Mouse (Mus musculus): ENCODE results near the gene Hoxa10. TPM values are rescaled to one million over a fixed set of nuclear protein-coding genes. Genes with fewer than 3 reads are reported as not detected.

Hoxa10 gene
- polyA plus RNA-seq, 1 experiment from 2014 or later = 15.6 TPM

GRCm38 (mm10) chr6:52208072-52208867 lies 32.4 kb downstream of the Hoxa10 start, which contains the start of gene Hoxa6:
Gene Hoxa6 (minus strand): TSS chr6:52208722.
- Histone ChIP-seq H3K4me3 (ENCODE audit: low read depth, low read length) (peak within 1 kb of the TSS; percentile 36), H3K9me3 (ENCODE audit: control insufficient read depth, low read length) (no peaks in the 10 kb centered on the region), H3K4me1 (replicated peaks; ENCODE audit: control insufficient read depth, insufficient read depth, low read length) (peaks cover 39% of the 10 kb centered on the region), H3K27me3 (replicated peaks; ENCODE audit: control insufficient read depth, insufficient read depth, low read length) (peaks cover 59% of the 10 kb centered on the region), H3K27ac (ENCODE audit: low read depth) (peak within 1 kb of the TSS; percentile 57), H3K9ac (ENCODE audit: low read length) (peak within 1 kb of the TSS; percentile 51), H3K4me2 (ENCODE audit: low read length) (peak within 1 kb of the TSS; percentile 78), H3K36me3 (ENCODE audit: control insufficient read depth, insufficient read depth, low read length) (0 out of 2 replicates have a peak, but pooled peaks cover 4% of the 10 kb centered on the region)
- DNase-seq (ENCODE audit: low spot score) = peak; percentile 78
- WGBS = 4% methylated on average over 47 of the region's 47 CpGs
- ATAC-seq (replicated peaks; ENCODE audit: low FRiP score, low TSS enrichment, low read depth) = no peak; the same call in 1 of the 2 replicates

GRCm38 (mm10) chr6:52207684-52207976 lies 33.0 kb downstream of the Hoxa10 start:
- H3K9me3 ChIP-seq (ENCODE audit: control insufficient read depth, low read length) = no peaks in the 10 kb centered on the region
- H3K4me1 ChIP-seq (replicated peaks; ENCODE audit: control insufficient read depth, insufficient read depth, low read length) = peaks cover 37% of the 10 kb centered on the region
- no peak overlapping the region for H3K9ac ChIP-seq (ENCODE audit: low read length)
- ATAC-seq (replicated peaks; ENCODE audit: low FRiP score, low TSS enrichment, low read depth) (no peak), DNase-seq (ENCODE audit: low spot score) (no peak)
- H3K36me3 ChIP-seq (ENCODE audit: control insufficient read depth, insufficient read depth, low read length) = 0 out of 2 replicates have a peak, but pooled peaks cover 4% of the 10 kb centered on the region
- no peak overlapping the region for H3K4me3 ChIP-seq (ENCODE audit: low read depth, low read length)
- H3K27ac ChIP-seq (ENCODE audit: low read depth) = peak overlapping the region; percentile 43; the same call in 1 of the 2 replicates
- H3K27me3 ChIP-seq (replicated peaks; ENCODE audit: control insufficient read depth, insufficient read depth, low read length) = peaks cover 53% of the 10 kb centered on the region
- H3K4me2 ChIP-seq (ENCODE audit: low read length) = peak overlapping the region; percentile 78

GRCm38 (mm10) chr6:52206882-52207683 lies 33.6 kb downstream of the Hoxa10 start:
- Histone ChIP-seq H3K9ac (ENCODE audit: low read length) (peak overlapping the region; percentile 49), H3K4me2 (ENCODE audit: low read length) (peak overlapping the region; percentile 78), H3K27me3 (replicated peaks; ENCODE audit: control insufficient read depth, insufficient read depth, low read length) (peaks cover 49% of the 10 kb centered on the region), H3K27ac (ENCODE audit: low read depth) (peak overlapping the region; percentile 66; the same call in 1 of the 2 replicates), H3K4me1 (replicated peaks; ENCODE audit: control insufficient read depth, insufficient read depth, low read length) (peaks cover 35% of the 10 kb centered on the region), H3K4me3 (ENCODE audit: low read depth, low read length) (peak overlapping the region; percentile 67; the same call in 1 of the 2 replicates), H3K9me3 (ENCODE audit: control insufficient read depth, low read length) (no peaks in the 10 kb centered on the region), H3K36me3 (ENCODE audit: control insufficient read depth, insufficient read depth, low read length) (0 out of 2 replicates have a peak, but pooled peaks cover 4% of the 10 kb centered on the region)
- ATAC-seq (replicated peaks; ENCODE audit: low FRiP score, low TSS enrichment, low read depth) = no peak
- no peak for DNase-seq (ENCODE audit: low spot score)
- whole genome bisulfite sequencing = 26% methylated on average over 4 of the region's 4 CpGs

- H3K27ac ChIP-seq (ENCODE audit: low read depth) = peak overlapping the region; percentile 66
- peaks cover 39% of the 10 kb centered on the region for H3K27me3 ChIP-seq (replicated peaks; ENCODE audit: control insufficient read depth, insufficient read depth, low read length)
- peaks cover 11% of the 10 kb centered on the region; the same call in 1 of the 2 replicates for H3K36me3 ChIP-seq (ENCODE audit: control insufficient read depth, insufficient read depth, low read length)
- no peaks in the 10 kb centered on the region for H3K9me3 ChIP-seq (ENCODE audit: control insufficient read depth, low read length)
- WGBS = 20% methylated on average over 55 of the region's 55 CpGs
- H3K9ac ChIP-seq (ENCODE audit: low read length) = peak overlapping the region; percentile 49
- peaks cover 40% of the 10 kb centered on the region for H3K4me1 ChIP-seq (replicated peaks; ENCODE audit: control insufficient read depth, insufficient read depth, low read length)
- ATAC-seq (replicated peaks; ENCODE audit: low FRiP score, low TSS enrichment, low read depth) = no peak
- peak; percentile 81 for DNase-seq (ENCODE audit: low spot score)
- H3K4me2 ChIP-seq (ENCODE audit: low read length) = peak overlapping the region; percentile 78
- H3K4me3 ChIP-seq (ENCODE audit: low read depth, low read length) = peak overlapping the region; percentile 67
These were observed 34.7 kb downstream of the Hoxa10 start for GRCm38 (mm10) chr6:52205638-52206621.

- H3K4me1 ChIP-seq (replicated peaks; ENCODE audit: control insufficient read depth, insufficient read depth, low read length) = peaks cover 46% of the 10 kb centered on the region
- H3K9me3 ChIP-seq (ENCODE audit: control insufficient read depth, low read length) = no peaks in the 10 kb centered on the region
- H3K36me3 ChIP-seq (ENCODE audit: control insufficient read depth, insufficient read depth, low read length) = peaks cover 11% of the 10 kb centered on the region; the same call in 1 of the 2 replicates
- H3K27me3 ChIP-seq (replicated peaks; ENCODE audit: control insufficient read depth, insufficient read depth, low read length) = peaks cover 33% of the 10 kb centered on the region
- peak overlapping the region; percentile 78 for H3K4me2 ChIP-seq (ENCODE audit: low read length)
- peak overlapping the region; percentile 49 for H3K9ac ChIP-seq (ENCODE audit: low read length)
- ATAC-seq (replicated peaks; ENCODE audit: low FRiP score, low TSS enrichment, low read depth) (no peak), DNase-seq (ENCODE audit: low spot score) (no peak)
- WGBS = 20% methylated on average over 14 of the region's 14 CpGs
- peak overlapping the region; percentile 67 for H3K4me3 ChIP-seq (ENCODE audit: low read depth, low read length)
- H3K27ac ChIP-seq (ENCODE audit: low read depth) = peak overlapping the region; percentile 66
These were observed 35.4 kb downstream of the Hoxa10 start for GRCm38 (mm10) chr6:52205221-52205620.

- peak; percentile 73; the same call in 1 of the 2 replicates for ATAC-seq (replicated peaks; ENCODE audit: low FRiP score, low TSS enrichment, low read depth)
These were observed 36.5 kb downstream of the Hoxa10 start, which contains the start of gene Hoxa5 for GRCm38 (mm10) chr6:52204050-52204752. Gene Hoxa5 (minus strand): TSS chr6:52204587.

GRCm38 (mm10) chr6:52203371-52204049 lies 37.1 kb downstream of the Hoxa10 start:
- peak overlapping the region; percentile 81 for H3K27ac ChIP-seq (ENCODE audit: low read depth)
- peak overlapping the region; percentile 97 for H3K9ac ChIP-seq (ENCODE audit: low read length)
- peak; percentile 83 for DNase-seq (ENCODE audit: low spot score)
- ATAC-seq (replicated peaks; ENCODE audit: low FRiP score, low TSS enrichment, low read depth) = 0 out of 2 replicates have a peak, but pooled peaks have one; percentile 7
- H3K36me3 ChIP-seq (ENCODE audit: control insufficient read depth, insufficient read depth, low read length) = peaks cover 11% of the 10 kb centered on the region; the same call in 1 of the 2 replicates
- H3K27me3 ChIP-seq (replicated peaks; ENCODE audit: control insufficient read depth, insufficient read depth, low read length) = peaks cover 24% of the 10 kb centered on the region
- H3K4me3 ChIP-seq (ENCODE audit: low read depth, low read length) = peak overlapping the region; percentile 67
- WGBS = 2% methylated on average over 46 of the region's 46 CpGs
- no peaks in the 10 kb centered on the region for H3K9me3 ChIP-seq (ENCODE audit: control insufficient read depth, low read length)
- H3K4me2 ChIP-seq (ENCODE audit: low read length) = peak overlapping the region; percentile 78
- peaks cover 48% of the 10 kb centered on the region for H3K4me1 ChIP-seq (replicated peaks; ENCODE audit: control insufficient read depth, insufficient read depth, low read length)

More at GRCm38 (mm10) chr6:52204050-52204752, 36.5 kb downstream of the Hoxa10 start, which contains the start of gene Hoxa5:
- DNase-seq (ENCODE audit: low spot score) = peak; percentile 97
- H3K27ac ChIP-seq (ENCODE audit: low read depth) = peak within 1 kb of the TSS; percentile 81
- H3K4me3 ChIP-seq (ENCODE audit: low read depth, low read length) = peak within 1 kb of the TSS; percentile 67
- peak within 1 kb of the TSS; percentile 97 for H3K9ac ChIP-seq (ENCODE audit: low read length)
- H3K36me3 ChIP-seq (ENCODE audit: control insufficient read depth, insufficient read depth, low read length) = peaks cover 11% of the 10 kb centered on the region; the same call in 1 of the 2 replicates
- H3K4me2 ChIP-seq (ENCODE audit: low read length) = peak within 1 kb of the TSS; percentile 78
- WGBS = 1% methylated on average over 65 of the region's 65 CpGs
- no peaks in the 10 kb centered on the region for H3K9me3 ChIP-seq (ENCODE audit: control insufficient read depth, low read length)
- H3K4me1 ChIP-seq (replicated peaks; ENCODE audit: control insufficient read depth, insufficient read depth, low read length) = peaks cover 49% of the 10 kb centered on the region
- peaks cover 27% of the 10 kb centered on the region for H3K27me3 ChIP-seq (replicated peaks; ENCODE audit: control insufficient read depth, insufficient read depth, low read length)

Data from intestine, embryonic 14.5 days (tissue).